Mouse (Mus musculus): ENCODE measurements at regions not wholly inside any gene's neighbourhood (a gene's known extent, or its start where the extent isn't known, plus 50 kb on each side); places are given as distances from the start of the nearest gene placed in this dataset.

GRCm38 (mm10) chr1:42755958-42756357, 60.4 kb downstream of the Pou3f3 start:
- no peak for ATAC-seq (replicated peaks; ENCODE audit: low read depth, poor library complexity, severe bottlenecking)

GRCm38 (mm10) chr1:42756497-42756896, 60.9 kb downstream of the Pou3f3 start:
- no peak for ATAC-seq (replicated peaks; ENCODE audit: low read depth, poor library complexity, severe bottlenecking)

- peak; percentile 65 for ATAC-seq (replicated peaks; ENCODE audit: low read depth, poor library complexity, severe bottlenecking)
Observed at GRCm38 (mm10) chr1:42763447-42763846, 67.9 kb downstream of the Pou3f3 start.

GRCm38 (mm10) chr1:42764048-42764447, 68.5 kb downstream of the Pou3f3 start:
- ATAC-seq (replicated peaks; ENCODE audit: low read depth, poor library complexity, severe bottlenecking): no peak

- no peak for ATAC-seq (replicated peaks; ENCODE audit: low read depth, poor library complexity, severe bottlenecking)
Observed at GRCm38 (mm10) chr1:42770085-42770484, 74.5 kb downstream of the Pou3f3 start.

GRCm38 (mm10) chr1:42772000-42772399, 76.4 kb downstream of the Pou3f3 start:
- no peak for ATAC-seq (replicated peaks; ENCODE audit: low read depth, poor library complexity, severe bottlenecking)

- ATAC-seq (replicated peaks; ENCODE audit: low read depth, poor library complexity, severe bottlenecking): no peak
Observed at GRCm38 (mm10) chr1:42773851-42774464, 77.1 kb upstream of the Mrps9 start.

- no peak for ATAC-seq (replicated peaks; ENCODE audit: low read depth, poor library complexity, severe bottlenecking)
Observed at GRCm38 (mm10) chr1:42774971-42775892, 75.8 kb upstream of the Mrps9 start.

- ATAC-seq (replicated peaks; ENCODE audit: low read depth, poor library complexity, severe bottlenecking): no peak
Observed at GRCm38 (mm10) chr1:42775893-42776287, 75.1 kb upstream of the Mrps9 start.

- no peak for ATAC-seq (replicated peaks; ENCODE audit: low read depth, poor library complexity, severe bottlenecking)
Observed at GRCm38 (mm10) chr1:42777416-42777815, 73.6 kb upstream of the Mrps9 start.

- no peak for ATAC-seq (replicated peaks; ENCODE audit: low read depth, poor library complexity, severe bottlenecking)
Observed at GRCm38 (mm10) chr1:42779761-42780160, 71.3 kb upstream of the Mrps9 start.

- no peak for ATAC-seq (replicated peaks; ENCODE audit: low read depth, poor library complexity, severe bottlenecking)
Observed at GRCm38 (mm10) chr1:42780266-42780665, 70.8 kb upstream of the Mrps9 start.

- no peak for ATAC-seq (replicated peaks; ENCODE audit: low read depth, poor library complexity, severe bottlenecking)
Observed at GRCm38 (mm10) chr1:42781533-42781932, 69.5 kb upstream of the Mrps9 start.

- no peak for ATAC-seq (replicated peaks; ENCODE audit: low read depth, poor library complexity, severe bottlenecking)
Observed at GRCm38 (mm10) chr1:42783072-42783672, 67.9 kb upstream of the Mrps9 start.

GRCm38 (mm10) chr1:42787240-42787639, 63.8 kb upstream of the Mrps9 start:
- no peak for ATAC-seq (replicated peaks; ENCODE audit: low read depth, poor library complexity, severe bottlenecking)

GRCm38 (mm10) chr1:42788413-42788812, 62.6 kb upstream of the Mrps9 start:
- ATAC-seq (replicated peaks; ENCODE audit: low read depth, poor library complexity, severe bottlenecking): no peak
